Mouse (Mus musculus): ENCODE data around the gene Cd180. TPM values are rescaled to one million over a fixed set of nuclear protein-coding genes. Genes with fewer than 3 reads are reported as not detected.

The Cd180 gene
- polyA plus RNA-seq, 1 experiment from 2014 or later = not detected

DNA sequence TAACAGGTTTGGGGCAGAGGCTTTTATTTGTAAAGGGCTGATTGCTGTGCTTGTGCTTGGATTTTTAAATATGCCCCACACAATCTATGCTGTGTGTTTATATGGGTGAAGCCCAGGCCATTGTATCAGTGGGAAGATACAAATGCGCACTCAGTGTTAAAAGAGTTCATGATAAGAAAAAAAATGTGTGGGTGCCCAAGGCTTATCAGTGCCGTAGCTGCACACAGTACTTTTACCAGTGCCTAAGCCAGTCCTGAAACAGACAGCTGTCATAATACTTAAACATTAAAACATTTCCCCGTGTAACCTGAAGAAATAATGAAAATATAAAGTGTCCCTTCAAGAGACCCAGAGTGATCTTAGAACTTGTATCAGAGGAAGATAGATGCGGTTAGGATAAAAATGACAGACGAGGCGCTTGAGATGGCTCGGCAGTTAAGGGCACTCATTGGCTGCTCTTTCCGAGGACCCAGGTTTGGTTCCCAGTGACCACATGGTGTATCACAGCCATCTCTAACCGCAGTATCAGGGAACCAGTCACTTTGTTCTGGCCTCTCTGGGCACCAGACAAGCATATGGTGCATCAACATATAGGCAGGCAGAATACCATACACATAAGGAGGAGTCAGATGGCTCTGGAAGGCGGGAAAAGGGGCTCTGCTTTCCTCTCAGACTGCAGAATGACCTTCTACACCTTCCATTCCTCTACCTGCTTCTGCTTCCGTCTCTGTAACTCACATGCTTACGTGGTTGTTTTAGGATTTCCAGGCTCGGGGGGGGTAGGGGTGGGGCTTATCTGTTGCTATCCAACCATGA lies 46.6 kb downstream of the Cd180 start:
- H3K27me3 ChIP-seq = no peaks in the 10 kb centered on the region
- in situ Hi-C loops (cut with MboI; ENCODE audit: low pct_unique_long_range_greater_than_20kb) = no loop called here
- no peak for ATAC-seq

DNA sequence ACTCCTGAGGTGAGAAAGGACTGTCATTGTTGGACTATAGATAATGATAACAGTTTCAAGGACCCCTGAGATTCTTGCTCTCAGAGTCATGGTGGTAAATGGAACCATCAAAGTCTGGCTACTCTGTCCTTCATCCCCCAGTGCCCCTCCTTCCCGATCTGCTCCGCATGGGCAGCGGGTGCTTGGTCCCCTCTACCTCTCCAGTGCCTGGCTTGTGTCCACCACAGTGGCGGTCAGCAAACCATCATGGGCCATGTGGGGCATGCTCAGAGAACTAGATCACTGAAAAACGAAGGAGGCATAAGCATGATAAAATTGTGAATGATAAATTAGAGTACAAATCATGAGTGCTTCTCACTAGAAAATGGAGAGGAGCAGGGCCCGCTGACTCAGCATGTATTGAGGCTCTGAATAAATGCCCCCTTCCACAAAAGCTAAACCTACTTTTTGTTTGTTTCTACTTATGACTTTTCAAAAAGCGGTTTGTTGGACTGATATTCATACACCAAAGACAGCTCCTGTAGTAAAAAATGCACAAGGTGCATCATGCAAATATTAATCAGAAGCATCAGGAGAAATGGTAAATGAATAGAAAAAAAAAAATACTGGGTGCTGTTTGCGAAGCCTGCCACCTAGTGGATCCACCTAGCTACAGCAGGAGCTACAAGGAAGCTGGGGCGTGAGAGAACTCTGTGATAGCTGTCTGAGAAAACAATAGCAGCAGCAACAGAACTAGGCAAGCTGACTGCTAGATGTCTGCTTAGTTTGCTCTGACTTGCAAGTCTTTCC lies 51.3 kb downstream of the Cd180 start:
- H3K27me3 ChIP-seq = no peaks in the 10 kb centered on the region
- DNase-seq (ENCODE audit: low read depth, low spot score) = peak; percentile 34
- ChIA-PET CTCF (interaction anchor here (0.7 to 2.5 kb wide), 5 partner anchors 9 to 66 kb away, joined by 3 to 16 read pairs (median 3); no protein-coding TSS in a partner anchor), POLR2A (interaction anchor here (0.6 kb wide), 1 partner anchor 1051 kb away, joined by 3 read pairs; no protein-coding TSS in a partner anchor)
- no peak for ATAC-seq
- no peak for TF ChIP-seq CTCF (IDR thresholded peaks at IDR 0.05)
- in situ Hi-C loops (cut with MboI; ENCODE audit: low pct_unique_long_range_greater_than_20kb) = no loop called here

More for the DNA sequence above, 46.6 kb downstream of the Cd180 start:
- CTCF ChIA-PET = no interaction called here
- no peak for TF ChIP-seq CTCF (IDR thresholded peaks at IDR 0.05)
- no peak for DNase-seq (ENCODE audit: low read depth, low spot score)
- POLR2A ChIA-PET = no interaction called here

DNA sequence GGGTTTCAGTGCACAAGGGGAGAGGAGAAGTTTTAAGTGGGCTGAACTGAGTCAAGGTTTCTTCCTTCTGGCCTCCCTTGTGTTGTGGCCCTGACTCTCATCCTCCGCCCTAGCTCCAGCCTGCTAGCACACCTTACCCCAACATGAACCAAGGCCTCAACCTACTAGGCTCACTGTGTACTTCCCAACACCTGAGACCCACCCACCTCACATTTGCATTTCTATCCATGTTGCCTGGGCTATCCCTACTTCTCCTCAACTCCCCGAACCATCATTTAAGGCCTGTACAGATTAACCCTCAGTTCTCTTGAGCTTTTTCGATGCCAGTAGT lies 51.9 kb downstream of the Cd180 start:
- no peak for DNase-seq (ENCODE audit: low read depth, low spot score)
- no peak for TF ChIP-seq CTCF (IDR thresholded peaks at IDR 0.05)
- CTCF ChIA-PET = interaction anchor here (0.7 to 2.5 kb wide), 5 partner anchors 8 to 66 kb away, joined by 3 to 16 read pairs (median 3); no protein-coding TSS in a partner anchor
- ATAC-seq = no peak
- POLR2A ChIA-PET = no interaction called here
- in situ Hi-C loops (cut with MboI; ENCODE audit: low pct_unique_long_range_greater_than_20kb) = no loop called here
- H3K27me3 ChIP-seq = no peaks in the 10 kb centered on the region

DNA sequence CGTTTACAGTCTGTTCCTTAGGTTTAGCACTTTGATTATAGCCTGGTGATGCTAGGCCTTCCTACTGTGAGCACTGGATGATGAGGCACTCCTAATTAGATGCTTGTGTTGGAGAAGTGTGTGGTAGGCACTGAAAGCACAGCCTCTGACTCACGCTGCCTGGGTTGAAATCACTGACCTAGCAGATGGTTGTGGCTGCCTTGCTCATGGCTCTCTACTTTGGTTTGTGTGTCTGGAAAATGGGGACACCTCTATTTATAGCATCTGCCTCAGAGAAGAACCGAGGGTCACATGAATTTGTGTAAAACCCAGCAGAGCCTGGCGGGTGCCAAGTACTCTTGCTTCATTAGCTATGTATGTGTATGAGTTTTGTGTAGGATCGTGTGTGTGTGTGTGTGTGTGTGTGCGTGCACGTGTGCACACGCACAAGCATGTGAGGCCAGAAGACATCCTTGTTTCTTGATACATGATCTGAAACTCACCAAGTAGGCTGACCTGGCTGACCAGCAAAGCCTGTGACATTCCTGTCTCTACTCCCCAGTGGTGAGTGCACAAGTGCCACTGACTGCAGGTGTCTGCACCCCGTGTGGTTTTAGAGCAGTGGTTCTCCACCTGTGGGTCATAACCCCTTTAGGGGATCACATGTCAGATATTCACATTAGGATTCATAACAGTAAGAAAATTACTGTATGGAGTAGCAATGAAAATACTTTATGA lies 52.4 kb downstream of the Cd180 start:
- peak; percentile 39 for ATAC-seq
- ChIA-PET POLR2A (no interaction called here), CTCF (interaction anchor here (1.1 to 1.6 kb wide), 2 partner anchors 50 to 67 kb away, joined by 3 to 16 read pairs; no protein-coding TSS in a partner anchor)
- no peaks in the 10 kb centered on the region for H3K27me3 ChIP-seq
- TF ChIP-seq CTCF (IDR thresholded peaks at IDR 0.05) = no peak
- peak; percentile 35 for DNase-seq (ENCODE audit: low read depth, low spot score)
- in situ Hi-C loops (cut with MboI; ENCODE audit: low pct_unique_long_range_greater_than_20kb) = no loop called here

DNA sequence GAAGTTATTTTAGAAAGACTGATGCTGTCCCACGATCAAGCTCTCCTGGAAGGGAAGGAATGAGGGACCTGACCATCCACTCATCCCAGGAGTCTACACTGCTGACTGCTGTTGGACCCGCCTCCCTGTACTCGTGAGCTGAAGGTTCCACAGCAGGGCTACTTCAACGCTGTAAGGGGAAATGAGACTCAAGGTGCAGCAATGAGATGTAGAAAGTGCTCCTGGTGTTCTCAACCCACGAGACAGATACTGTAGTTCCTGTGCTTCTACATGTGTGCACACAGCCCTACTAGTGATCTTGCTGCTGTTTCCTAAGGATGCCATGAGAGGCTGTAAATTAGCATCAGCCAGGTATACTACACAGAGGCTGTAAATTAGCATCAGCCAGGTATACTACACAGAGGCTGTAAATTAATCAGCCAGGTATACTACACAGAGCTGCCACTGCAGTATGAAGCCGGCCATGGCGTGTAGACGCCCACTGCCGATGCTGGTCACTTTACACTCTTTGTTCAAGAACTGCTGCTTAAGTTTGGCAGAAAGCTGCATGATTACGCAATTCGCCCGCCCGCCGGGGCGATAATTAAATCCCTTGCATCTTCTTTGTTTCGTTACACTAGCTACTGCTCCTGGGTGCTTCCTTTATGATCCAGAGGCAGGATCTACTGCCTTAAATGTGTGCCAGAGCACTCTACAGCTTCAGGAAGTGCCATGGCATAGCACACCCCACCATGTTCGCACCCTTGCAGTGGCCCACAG lies 53.6 kb downstream of the Cd180 start:
- DNase-seq (ENCODE audit: low read depth, low spot score) (no peak), ATAC-seq (no peak)
- H3K27me3 ChIP-seq = no peaks in the 10 kb centered on the region
- CTCF ChIA-PET = interaction anchor here (0.8 kb wide), 1 partner anchor 14 kb away, joined by 3 read pairs; no protein-coding TSS in a partner anchor
- POLR2A ChIA-PET = no interaction called here
- in situ Hi-C loops (cut with MboI; ENCODE audit: low pct_unique_long_range_greater_than_20kb) = no loop called here
- TF ChIP-seq CTCF (IDR thresholded peaks at IDR 0.05) = no peak

DNA sequence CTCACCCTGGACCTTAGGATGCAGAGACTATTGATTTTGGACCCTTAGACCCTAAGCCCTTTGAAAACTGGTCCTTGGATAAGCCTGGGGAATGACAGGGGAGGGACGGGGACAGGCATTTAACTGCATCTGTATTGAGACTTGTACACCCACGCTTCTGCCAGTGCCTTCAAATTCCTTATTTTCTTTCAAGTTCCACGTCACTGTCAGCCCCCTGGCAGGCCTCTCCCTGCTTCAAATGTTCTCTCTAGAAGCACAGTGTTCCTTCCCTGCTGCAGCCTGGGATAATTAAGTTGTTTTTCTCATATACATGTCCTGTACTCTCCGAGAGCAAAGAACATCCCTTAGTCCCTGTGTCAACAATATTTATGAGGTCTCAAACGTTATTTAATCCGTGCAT lies 55.8 kb downstream of the Cd180 start:
- ATAC-seq = no peak
- ChIA-PET CTCF (no interaction called here), POLR2A (no interaction called here)
- no peaks in the 10 kb centered on the region for H3K27me3 ChIP-seq
- TF ChIP-seq CTCF (IDR thresholded peaks at IDR 0.05) = no peak
- DNase-seq (ENCODE audit: low read depth, low spot score) = no peak
- in situ Hi-C loops (cut with MboI; ENCODE audit: low pct_unique_long_range_greater_than_20kb) = no loop called here

DNA sequence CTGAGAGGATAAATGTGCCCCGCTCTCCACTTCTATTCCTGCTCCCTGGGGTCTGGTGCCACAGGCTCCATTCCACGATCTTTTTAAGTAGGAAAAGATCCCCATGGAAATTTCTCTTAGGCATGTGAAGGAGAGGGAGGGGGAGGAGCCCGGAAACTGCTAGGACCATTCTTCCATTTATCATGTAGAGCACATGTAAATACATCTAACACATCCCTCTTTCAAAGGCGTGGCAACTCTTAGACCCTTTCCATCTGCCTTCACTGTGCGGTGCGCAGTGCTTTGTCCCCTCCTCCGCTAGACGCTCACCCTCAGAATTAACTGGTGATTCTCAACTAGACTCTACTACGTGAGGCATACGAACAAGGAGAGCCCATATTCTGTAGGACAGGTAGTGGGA lies 56.5 kb downstream of the Cd180 start:
- no peak for ATAC-seq
- DNase-seq (ENCODE audit: low read depth, low spot score) = no peak
- no peak for TF ChIP-seq CTCF (IDR thresholded peaks at IDR 0.05)
- CTCF ChIA-PET = no interaction called here
- POLR2A ChIA-PET = no interaction called here
- in situ Hi-C loops (cut with MboI; ENCODE audit: low pct_unique_long_range_greater_than_20kb) = no loop called here
- no peaks in the 10 kb centered on the region for H3K27me3 ChIP-seq

DNA sequence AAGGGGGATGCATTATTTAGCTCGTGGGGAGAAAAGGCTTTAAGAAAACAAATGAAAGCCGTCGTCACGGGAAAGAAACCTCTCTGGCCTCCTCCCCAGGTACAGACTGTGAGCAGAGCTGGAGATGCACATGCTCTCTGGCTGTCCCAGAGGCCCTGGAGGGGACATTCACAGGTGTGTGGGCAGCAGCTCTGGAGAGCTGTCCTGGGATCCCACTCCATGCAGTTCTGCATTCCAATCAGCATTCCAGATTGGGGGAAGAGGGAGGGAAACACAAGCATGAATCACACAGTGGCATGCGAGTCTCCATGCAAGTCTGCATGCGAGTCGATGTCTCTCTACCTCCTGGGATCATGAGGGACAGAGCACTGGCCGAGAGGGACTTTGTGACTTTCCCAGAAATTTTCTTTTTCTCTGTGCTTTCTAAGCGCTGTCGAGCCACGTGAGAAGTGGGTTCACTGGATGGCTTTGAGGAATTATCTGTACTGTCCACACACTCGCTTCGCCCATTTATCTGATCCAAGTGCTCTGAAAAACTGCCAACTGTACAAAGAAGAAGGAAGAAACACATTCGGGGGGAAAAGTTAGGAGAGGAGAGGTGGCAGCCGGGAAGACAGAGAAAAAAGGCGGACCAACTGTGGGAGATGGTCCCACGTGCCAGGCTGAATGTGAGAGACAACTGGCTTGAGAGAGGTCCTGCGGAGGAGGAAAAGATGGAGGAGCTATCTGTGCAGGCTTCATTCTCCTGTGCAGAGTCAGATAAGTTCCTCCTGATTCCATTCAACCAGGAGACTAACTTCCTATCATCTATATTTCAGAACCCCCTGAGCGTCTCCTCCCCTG lies 60.6 kb downstream of the Cd180 start:
- H3K27me3 ChIP-seq = no peaks in the 10 kb centered on the region
- CTCF ChIA-PET = interaction anchor here (1.6 to 1.8 kb wide), 2 partner anchors 9 to 10 kb away, joined by 3 to 4 read pairs; no protein-coding TSS in a partner anchor
- POLR2A ChIA-PET = interaction anchor here (0.7 kb wide), 1 partner anchor 483 kb away, joined by 3 read pairs; no protein-coding TSS in a partner anchor
- no peak for ATAC-seq
- DNase-seq (ENCODE audit: low read depth, low spot score) = no peak
- TF ChIP-seq CTCF (IDR thresholded peaks at IDR 0.05) = no peak
- in situ Hi-C loops (cut with MboI; ENCODE audit: low pct_unique_long_range_greater_than_20kb) = no loop called here

DNA sequence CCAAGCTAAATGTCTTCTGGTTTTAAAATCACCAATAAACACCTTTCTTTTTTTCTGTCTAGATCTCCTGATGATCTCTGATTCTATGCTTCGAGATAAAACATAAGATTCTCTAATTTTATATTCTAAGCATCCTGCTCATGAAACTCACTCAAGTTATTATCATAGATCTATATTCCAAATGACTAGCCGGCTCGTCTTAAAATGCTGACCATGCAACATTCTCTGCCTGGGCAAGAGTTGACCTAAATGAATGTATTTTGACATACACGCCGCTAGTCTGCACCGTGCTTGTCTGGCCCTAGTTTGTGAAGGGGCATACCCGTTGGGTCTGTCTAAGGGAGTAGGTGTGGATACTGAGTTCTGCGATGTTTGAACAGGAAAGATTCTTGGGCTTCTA lies 61.8 kb downstream of the Cd180 start:
- ATAC-seq (no peak), DNase-seq (ENCODE audit: low read depth, low spot score) (no peak)
- in situ Hi-C loops (cut with MboI; ENCODE audit: low pct_unique_long_range_greater_than_20kb) = no loop called here
- ChIA-PET POLR2A (no interaction called here), CTCF (interaction anchor here (1.8 kb wide), 1 partner anchor 9 kb away, joined by 4 read pairs; no protein-coding TSS in a partner anchor)
- TF ChIP-seq CTCF (IDR thresholded peaks at IDR 0.05) = no peak
- H3K27me3 ChIP-seq = no peaks in the 10 kb centered on the region
